Mouse (Mus musculus): ENCODE measurements around the gene Mab21l1.

- TF ChIP-seq CTCF (IDR thresholded peaks at IDR 0.05; ENCODE audit: low read depth) (no peak), EP300 (IDR thresholded peaks at IDR 0.05; ENCODE audit: low read depth) (no peak)
Measured at GRCm38 (mm10) chr3:55783171-55784081, 1.1 kb downstream of the Mab21l1 start.
